Mouse (Mus musculus) hindbrain, embryonic 16.5 days (tissue): ENCODE measurements at regions not wholly inside any gene's neighbourhood (a gene's known extent, or its start where the extent isn't known, plus 50 kb on each side); places are given as distances from the start of the nearest gene placed in this dataset.
A peak's percentile ranks its signal among the peaks of the same experiment; 100 is the strongest.

Source experiments
- ATAC-seq: fragments of 200-750 bp; cut with Nextera tagmentation; 2 replicates; pipeline ENCODE4 v1.8.0; 2017; ENCODE audit warnings: moderate TSS enrichment, moderate library complexity
- H3K27ac ChIP-seq: fragments of 300-500 bp; sonication (generic); 2 replicates; pipeline ENCODE4 v1.5.1; 2014; ENCODE audit warnings: low read depth, mild to moderate bottlenecking, control low read depth, low read length, moderate library complexity
- H3K27me3 ChIP-seq: fragments of 300-500 bp; sonication (generic); replicated peaks from 2 replicates; pipeline ENCODE4 v1.6.1; 2014; ENCODE audit warnings: low read length; ENCODE audit not compliant: control insufficient read depth, insufficient read depth
- H3K36me3 ChIP-seq: fragments of 300-500 bp; sonication (generic); 2 replicates; pipeline ENCODE4 v1.6.1; 2014; ENCODE audit warnings: mild to moderate bottlenecking, low read length, moderate library complexity, mixed read lengths; ENCODE audit not compliant: control insufficient read depth, insufficient read depth
- H3K4me1 ChIP-seq: fragments of 300-500 bp; sonication (generic); 2 replicates; pipeline ENCODE4 v1.6.1; 2014; ENCODE audit warnings: low read depth, low read length; ENCODE audit not compliant: control insufficient read depth, insufficient read depth
- H3K4me2 ChIP-seq: fragments of 300-500 bp; sonication (generic); 2 replicates; pipeline ENCODE4 v1.6.1; 2014; ENCODE audit warnings: mild to moderate bottlenecking, low read length, control low read depth, moderate library complexity
- H3K4me3 ChIP-seq: fragments of 300-500 bp; sonication (generic); 2 replicates; pipeline ENCODE4 v1.5.1; 2014; ENCODE audit warnings: mild to moderate bottlenecking, low read length, control low read depth, moderate library complexity
- H3K9ac ChIP-seq: fragments of 300-500 bp; sonication (generic); 2 replicates; pipeline ENCODE4 v1.6.1; 2014; ENCODE audit warnings: low read depth, mild to moderate bottlenecking, control low read depth, low read length, moderate library complexity
- H3K9me3 ChIP-seq: fragments of 300-500 bp; sonication (generic); 2 replicates; pipeline ENCODE4 v1.6.1; 2014; ENCODE audit warnings: mild to moderate bottlenecking, low read length, moderate library complexity; ENCODE audit not compliant: control insufficient read depth
- WGBS: fragments of 180-500 bp; shearing (Covaris S2); extraction: QIAGEN DNeasy Blood & Tissue Kit; methylation state at CpG from one replicate; pipeline ENCODE4 v1.1.7; 2014; 5-methylcytosine and 5-hydroxymethylcytosine counted together

- Histone ChIP-seq H3K4me3 (no peak overlapping the region), H3K9me3 (no peaks in the 10 kb centered on the region), H3K27me3 (no peaks in the 10 kb centered on the region), H3K36me3 (no peaks in the 10 kb centered on the region), H3K27ac (no peak overlapping the region), H3K4me1 (no peaks in the 10 kb centered on the region; the same call in 1 of the 2 replicates), H3K9ac (no peak overlapping the region), H3K4me2 (no peak overlapping the region)
- WGBS, result 70% methylated on average over 12 of the region's 12 CpGs
- ATAC-seq, result no peak
Observed at GRCm38 (mm10) chr1:176359992-176360724, 85.0 kb upstream of the Pld5 start.

GRCm38 (mm10) chr1:176355342-176355741 is 80.2 kb upstream of the Pld5 start:
- peak; percentile 98 for ATAC-seq
- H3K27me3 ChIP-seq, result no peaks in the 10 kb centered on the region
- H3K4me3 ChIP-seq, result peak overlapping the region; percentile 0; the same call in 1 of the 2 replicates
- no peaks in the 10 kb centered on the region; the same call in 1 of the 2 replicates for H3K4me1 ChIP-seq
- H3K9ac ChIP-seq, result peak overlapping the region; percentile 35
- peak overlapping the region; percentile 3 for H3K27ac ChIP-seq
- WGBS, result 19% methylated on average over 12 of the region's 12 CpGs
- H3K9me3 ChIP-seq, result no peaks in the 10 kb centered on the region
- peak overlapping the region; percentile 43 for H3K4me2 ChIP-seq
- H3K36me3 ChIP-seq, result no peaks in the 10 kb centered on the region

DNA sequence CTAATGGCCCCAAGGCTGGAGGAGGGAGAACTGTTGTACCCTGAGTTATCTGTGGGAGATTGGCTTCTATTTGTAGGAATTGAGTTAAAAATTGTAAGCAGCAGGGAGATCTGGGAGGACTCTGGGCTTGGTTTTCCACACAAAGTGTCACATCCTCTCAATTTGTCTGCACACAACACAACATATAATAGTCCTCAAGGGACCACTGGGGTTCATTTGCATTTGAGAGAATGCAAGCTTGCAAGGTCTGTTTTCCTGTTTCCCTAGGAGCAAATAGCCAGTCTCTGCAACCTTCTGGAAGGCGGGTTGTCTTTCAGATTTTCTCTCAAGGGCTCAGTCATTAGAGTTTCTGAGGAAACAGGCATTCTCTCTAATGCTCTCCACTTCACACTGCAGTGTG is 79.8 kb upstream of the Pld5 start:
- H3K36me3 ChIP-seq, result no peaks in the 10 kb centered on the region
- peak overlapping the region; percentile 43 for H3K4me2 ChIP-seq
- no peak; the same call in 1 of the 2 replicates for ATAC-seq
- no peak overlapping the region for H3K9ac ChIP-seq
- WGBS, result 16% methylated on average over 1 of the region's 1 CpGs
- H3K9me3 ChIP-seq, result no peaks in the 10 kb centered on the region
- H3K4me1 ChIP-seq, result no peaks in the 10 kb centered on the region; the same call in 1 of the 2 replicates
- H3K27me3 ChIP-seq, result no peaks in the 10 kb centered on the region
- no peak overlapping the region for H3K4me3 ChIP-seq
- H3K27ac ChIP-seq, result peak overlapping the region; percentile 3; the same call in 1 of the 2 replicates

DNA sequence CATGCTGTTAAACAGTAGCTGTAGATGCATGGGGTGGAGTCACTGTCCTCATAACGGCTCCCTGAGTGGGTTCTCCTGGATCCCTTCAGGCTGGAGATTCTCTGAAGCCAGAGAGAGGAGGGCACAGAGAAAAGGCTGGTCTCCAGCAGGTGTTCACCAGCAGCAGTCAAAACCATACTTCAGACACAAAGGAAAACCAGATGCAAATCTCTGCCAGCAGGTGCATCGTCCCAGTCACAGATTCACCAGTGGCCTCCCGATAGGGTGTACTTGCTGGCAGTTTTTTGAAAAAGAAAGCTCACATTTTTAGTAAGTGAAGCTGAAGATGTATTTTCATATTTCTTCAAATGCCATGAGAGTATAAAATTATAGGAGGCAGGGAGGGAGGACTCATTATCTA is 77.6 kb upstream of the Pld5 start:
- Histone ChIP-seq H3K9ac (no peak overlapping the region), H3K4me3 (no peak overlapping the region), H3K36me3 (no peaks in the 10 kb centered on the region), H3K27me3 (no peaks in the 10 kb centered on the region), H3K4me2 (no peak overlapping the region), H3K27ac (no peak overlapping the region), H3K4me1 (no peaks in the 10 kb centered on the region; the same call in 1 of the 2 replicates), H3K9me3 (no peaks in the 10 kb centered on the region)
- WGBS, result 62% methylated on average over 3 of the region's 3 CpGs
- ATAC-seq, result no peak

- no peaks in the 10 kb centered on the region for H3K9me3 ChIP-seq
- H3K4me3 ChIP-seq, result no peak overlapping the region
- H3K36me3 ChIP-seq, result no peaks in the 10 kb centered on the region
- H3K27ac ChIP-seq, result no peak overlapping the region
- no peak for ATAC-seq
- H3K27me3 ChIP-seq, result no peaks in the 10 kb centered on the region
- H3K4me2 ChIP-seq, result no peak overlapping the region
- H3K4me1 ChIP-seq, result no peaks in the 10 kb centered on the region
- 33% methylated on average over 2 of the region's 2 CpGs for WGBS
- H3K9ac ChIP-seq, result no peak overlapping the region
Observed at GRCm38 (mm10) chr1:176349909-176350495, 74.9 kb upstream of the Pld5 start.

DNA sequence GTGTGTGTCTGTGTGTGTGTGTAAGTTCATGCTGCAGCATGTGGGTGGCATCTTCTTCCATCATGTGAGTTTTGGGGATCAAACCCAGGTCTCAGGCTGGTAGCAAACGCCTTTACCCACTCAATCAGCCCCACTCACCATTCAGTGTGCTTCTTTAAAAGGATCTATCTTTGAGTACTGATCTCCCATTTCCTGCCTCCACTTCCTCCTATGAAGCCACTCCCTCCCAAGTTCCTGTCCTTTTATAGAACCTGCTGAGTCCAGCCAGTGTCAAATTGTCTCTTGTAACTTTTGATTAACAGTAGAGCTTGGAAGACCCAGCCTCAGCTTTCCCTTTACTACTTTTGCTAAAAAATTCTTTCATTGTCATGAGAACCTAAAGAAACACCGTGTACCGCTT is 73.0 kb upstream of the Pld5 start:
- H3K27ac ChIP-seq, result no peak overlapping the region
- H3K4me1 ChIP-seq, result no peaks in the 10 kb centered on the region
- no peaks in the 10 kb centered on the region for H3K27me3 ChIP-seq
- no peak overlapping the region for H3K4me3 ChIP-seq
- no peak overlapping the region for H3K9ac ChIP-seq
- no peak overlapping the region for H3K4me2 ChIP-seq
- no peak for ATAC-seq
- H3K9me3 ChIP-seq, result no peaks in the 10 kb centered on the region
- H3K36me3 ChIP-seq, result no peaks in the 10 kb centered on the region
- WGBS, result 74% methylated on average over 3 of the region's 3 CpGs

DNA sequence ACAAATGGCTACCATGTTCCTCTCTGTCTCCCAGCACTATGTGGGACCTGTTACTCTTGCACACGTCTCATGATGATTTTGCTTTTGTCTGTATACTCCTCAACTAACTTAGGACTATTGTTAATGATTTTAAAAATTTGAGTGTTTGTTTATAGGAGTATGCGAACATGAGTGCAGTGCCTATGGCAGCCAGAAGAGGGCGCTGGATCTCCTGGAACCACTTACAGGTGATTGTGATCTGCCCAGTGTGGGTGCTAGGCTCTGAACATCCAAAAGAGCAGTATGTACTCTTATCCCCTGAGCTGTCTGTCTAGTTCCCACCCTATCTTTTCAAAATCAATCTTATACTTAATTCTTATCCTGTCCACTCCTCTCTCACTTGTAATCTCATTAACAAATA is 56.2 kb upstream of the Pld5 start:
- Histone ChIP-seq H3K4me3 (no peak overlapping the region), H3K36me3 (no peaks in the 10 kb centered on the region), H3K9me3 (no peaks in the 10 kb centered on the region), H3K4me2 (no peak overlapping the region), H3K27me3 (no peaks in the 10 kb centered on the region), H3K9ac (no peak overlapping the region), H3K27ac (no peak overlapping the region), H3K4me1 (no peaks in the 10 kb centered on the region)
- ATAC-seq, result no peak
- 73% methylated on average over 3 of the region's 3 CpGs for WGBS
